Mouse (Mus musculus) liver, embryonic 12.5 days (tissue): ENCODE results near the gene Capn11. TPM values are rescaled to one million over a fixed set of nuclear protein-coding genes. Genes with fewer than 3 reads are reported as not detected.

Experiments used
- ATAC-seq: fragments of 200-750 bp; cut with Nextera tagmentation; 2 replicates; pipeline ENCODE4 v1.8.0; 2017; ENCODE audit warnings: moderate number of reproducible peaks, mild to moderate bottlenecking, moderate library complexity
- H3K27ac ChIP-seq: fragments of 300-500 bp; sonication (generic); 2 replicates; pipeline ENCODE4 v1.5.1; 2016; ENCODE audit warnings: mild to moderate bottlenecking
- H3K27me3 ChIP-seq: fragments of 300-500 bp; sonication (generic); replicated peaks from 2 replicates; pipeline ENCODE4 v1.6.1; 2016; ENCODE audit warnings: mild to moderate bottlenecking, moderate library complexity
- H3K36me3 ChIP-seq: fragments of 300-500 bp; sonication (generic); 2 replicates; pipeline ENCODE4 v1.6.1; 2016; ENCODE audit warnings: mild to moderate bottlenecking, moderate library complexity
- H3K4me1 ChIP-seq: fragments of 300-500 bp; sonication (generic); 2 replicates; pipeline ENCODE4 v1.6.1; 2016
- H3K4me2 ChIP-seq: fragments of 300-500 bp; sonication (generic); 2 replicates; pipeline ENCODE4 v1.6.1; 2016; ENCODE audit warnings: mild to moderate bottlenecking, moderate library complexity
- H3K4me3 ChIP-seq: fragments of 300-500 bp; sonication (generic); 2 replicates; pipeline ENCODE4 v1.5.1; 2016; ENCODE audit warnings: mild to moderate bottlenecking, moderate library complexity
- H3K9ac ChIP-seq: fragments of 300-500 bp; sonication (generic); 2 replicates; pipeline ENCODE4 v1.6.1; 2016; ENCODE audit warnings: mild to moderate bottlenecking, moderate library complexity
- H3K9me3 ChIP-seq: fragments of 300-500 bp; sonication (generic); replicated peaks from 2 replicates; pipeline ENCODE4 v1.6.1; 2016; ENCODE audit warnings: mild to moderate bottlenecking, moderate library complexity
- WGBS: fragments of 180-500 bp; shearing (Covaris S2); methylation state at CpG from one replicate; pipeline ENCODE4 v1.1.7; 2016; ENCODE audit not compliant: insufficient replicate concordance; 5-methylcytosine and 5-hydroxymethylcytosine counted together
- polyA plus RNA-seq: library from polyadenylated mRNA; unstranded; fragments of >200 nt; fragmentation: Nextera tagmentation; extraction: Ambion mirVana; gene quantifications from 2 replicates; pipeline ENCODE4 v1.2.1, GENCODE M21; 2016

Gene Capn11
- polyA plus RNA-seq, 1 experiment from 2014 or later: 0.39 TPM

GRCm38 (mm10) chr17:45681588-45681987 lies 22.5 kb upstream of the Capn11 start:
- H3K4me1 ChIP-seq: peaks cover 23% of the 10 kb centered on the region
- peaks cover 21% of the 10 kb centered on the region for H3K36me3 ChIP-seq
- no peak overlapping the region for H3K4me2 ChIP-seq
- no peak overlapping the region for H3K4me3 ChIP-seq
- no peak overlapping the region for H3K27ac ChIP-seq
- 0 out of 2 replicates have a peak, but pooled peaks cover 7% of the 10 kb centered on the region for H3K27me3 ChIP-seq
- WGBS: 95% methylated on average over 1 of the region's 1 CpGs
- no peak for ATAC-seq
- no peak overlapping the region for H3K9ac ChIP-seq
- H3K9me3 ChIP-seq: no peaks in the 10 kb centered on the region

GRCm38 (mm10) chr17:45680391-45680980 lies 21.4 kb upstream of the Capn11 start:
- peaks cover 32% of the 10 kb centered on the region for H3K36me3 ChIP-seq
- no peak for ATAC-seq
- WGBS: 61% methylated on average over 8 of the region's 8 CpGs
- peak overlapping the region; percentile 24 for H3K4me2 ChIP-seq
- H3K4me3 ChIP-seq: no peak overlapping the region
- H3K4me1 ChIP-seq: peaks cover 22% of the 10 kb centered on the region
- H3K27me3 ChIP-seq: 0 out of 2 replicates have a peak, but pooled peaks cover 7% of the 10 kb centered on the region
- peak overlapping the region; percentile 40; the same call in 1 of the 2 replicates for H3K9ac ChIP-seq
- H3K9me3 ChIP-seq: no peaks in the 10 kb centered on the region
- H3K27ac ChIP-seq: peak overlapping the region; percentile 20

- H3K9ac ChIP-seq: no peak overlapping the region
- H3K9me3 ChIP-seq: no peaks in the 10 kb centered on the region
- ATAC-seq: no peak
- H3K36me3 ChIP-seq: peaks cover 55% of the 10 kb centered on the region
- H3K4me3 ChIP-seq: no peak overlapping the region
- WGBS: 30% methylated on average over 7 of the region's 7 CpGs
- H3K27ac ChIP-seq: no peak overlapping the region
- H3K27me3 ChIP-seq: no peaks in the 10 kb centered on the region
- peaks cover 9% of the 10 kb centered on the region for H3K4me1 ChIP-seq
- H3K4me2 ChIP-seq: no peak overlapping the region
These were observed 19.0 kb upstream of the Capn11 start for GRCm38 (mm10) chr17:45678106-45678505.

GRCm38 (mm10) chr17:45672598-45672997 lies 13.5 kb upstream of the Capn11 start:
- WGBS: 60% methylated on average over 2 of the region's 2 CpGs
- Histone ChIP-seq H3K4me1 (no peaks in the 10 kb centered on the region), H3K9me3 (no peaks in the 10 kb centered on the region), H3K4me2 (no peak overlapping the region), H3K9ac (no peak overlapping the region), H3K27ac (no peak overlapping the region), H3K27me3 (no peaks in the 10 kb centered on the region), H3K4me3 (no peak overlapping the region), H3K36me3 (peaks cover 75% of the 10 kb centered on the region)
- no peak for ATAC-seq

GRCm38 (mm10) chr17:45671821-45672220 lies 12.7 kb upstream of the Capn11 start:
- H3K27ac ChIP-seq: no peak overlapping the region
- H3K4me3 ChIP-seq: no peak overlapping the region
- H3K27me3 ChIP-seq: no peaks in the 10 kb centered on the region
- H3K9ac ChIP-seq: no peak overlapping the region
- H3K9me3 ChIP-seq: no peaks in the 10 kb centered on the region
- WGBS: 86% methylated on average over 1 of the region's 1 CpGs
- H3K4me1 ChIP-seq: no peaks in the 10 kb centered on the region
- no peak overlapping the region for H3K4me2 ChIP-seq
- peaks cover 74% of the 10 kb centered on the region for H3K36me3 ChIP-seq
- ATAC-seq: no peak

DNA sequence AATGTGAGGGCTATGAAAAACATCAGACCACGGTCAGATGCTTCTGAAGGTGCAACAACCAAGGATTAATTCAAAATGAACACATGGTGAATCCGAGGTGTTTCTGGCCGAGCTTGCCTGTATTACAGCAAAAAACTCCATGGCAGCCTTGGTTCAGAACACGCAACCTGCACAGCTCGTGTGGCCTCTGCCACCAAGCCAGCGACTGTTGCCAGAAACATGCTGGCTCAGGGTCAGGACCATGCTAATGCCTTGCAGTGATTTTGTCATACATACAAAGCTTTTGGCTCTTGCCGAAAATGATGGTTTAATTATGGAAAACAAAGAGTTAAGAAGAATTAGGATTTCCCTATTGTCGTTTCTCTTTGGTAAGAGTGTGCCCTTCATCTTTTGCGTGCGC lies 8.9 kb upstream of the Capn11 start:
- ATAC-seq: no peak
- Histone ChIP-seq H3K4me2 (no peak overlapping the region), H3K4me3 (no peak overlapping the region), H3K9me3 (no peaks in the 10 kb centered on the region), H3K9ac (no peak overlapping the region), H3K4me1 (peaks cover 11% of the 10 kb centered on the region), H3K27me3 (no peaks in the 10 kb centered on the region), H3K27ac (no peak overlapping the region), H3K36me3 (peaks cover 64% of the 10 kb centered on the region)
- 83% methylated on average over 10 of the region's 10 CpGs for WGBS

- WGBS: 78% methylated on average over 10 of the region's 10 CpGs
- no peak for ATAC-seq
- Histone ChIP-seq H3K4me2 (no peak overlapping the region), H3K9me3 (no peaks in the 10 kb centered on the region), H3K36me3 (peaks cover 63% of the 10 kb centered on the region), H3K4me3 (no peak overlapping the region), H3K27ac (no peak overlapping the region), H3K4me1 (peaks cover 11% of the 10 kb centered on the region), H3K9ac (no peak overlapping the region), H3K27me3 (no peaks in the 10 kb centered on the region)
These were observed 8.4 kb upstream of the Capn11 start for GRCm38 (mm10) chr17:45667481-45667880.

DNA sequence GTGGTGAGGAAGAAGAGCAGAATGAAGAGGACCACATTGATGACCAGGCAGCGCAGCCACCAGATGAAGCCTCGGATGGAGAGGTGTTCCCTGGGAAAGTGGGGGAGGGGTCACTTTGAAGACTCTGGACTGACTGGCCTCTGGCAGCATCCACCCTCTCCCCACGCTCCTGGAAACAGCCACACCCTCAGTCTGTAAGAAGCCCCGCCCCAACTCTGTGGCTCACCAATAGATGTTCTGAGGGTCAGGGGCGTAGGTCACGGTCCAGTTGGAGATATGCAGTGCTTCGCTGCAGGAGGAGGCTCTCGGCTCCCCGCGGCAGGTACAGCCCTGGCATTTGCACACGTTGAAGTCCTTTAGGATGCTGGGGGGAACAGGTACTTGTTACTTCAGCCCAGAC lies 7.0 kb upstream of the Capn11 start:
- no peak overlapping the region for H3K27ac ChIP-seq
- no peaks in the 10 kb centered on the region for H3K9me3 ChIP-seq
- no peak for ATAC-seq
- 61% methylated on average over 11 of the region's 11 CpGs for WGBS
- no peaks in the 10 kb centered on the region for H3K27me3 ChIP-seq
- no peak overlapping the region for H3K4me2 ChIP-seq
- H3K4me1 ChIP-seq: peaks cover 11% of the 10 kb centered on the region
- H3K9ac ChIP-seq: no peak overlapping the region
- H3K36me3 ChIP-seq: peaks cover 60% of the 10 kb centered on the region
- no peak overlapping the region for H3K4me3 ChIP-seq

DNA sequence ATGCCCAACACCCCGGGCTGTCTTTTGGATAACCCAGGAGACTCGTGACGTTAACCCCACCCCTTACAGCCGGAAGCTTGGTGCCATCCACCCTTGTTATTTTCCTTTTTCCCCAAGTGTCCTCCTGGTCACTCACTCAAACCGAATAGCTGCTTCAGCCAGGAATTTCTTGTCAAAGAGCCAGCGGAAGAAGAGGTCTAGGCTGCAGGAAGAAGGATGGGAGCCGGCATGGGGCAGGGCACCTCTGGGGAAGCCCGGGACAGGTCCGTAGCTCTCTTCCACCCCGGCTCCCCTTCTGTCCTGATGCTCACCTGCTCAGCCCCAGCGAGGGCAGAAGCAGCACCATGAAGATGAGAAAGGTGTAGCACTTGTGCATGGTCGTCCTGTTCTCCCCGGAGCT lies 5.5 kb upstream of the Capn11 start:
- Histone ChIP-seq H3K27me3 (no peaks in the 10 kb centered on the region), H3K9me3 (no peaks in the 10 kb centered on the region), H3K4me1 (peaks cover 16% of the 10 kb centered on the region), H3K9ac (no peak overlapping the region), H3K4me3 (no peak overlapping the region), H3K27ac (no peak overlapping the region), H3K4me2 (no peak overlapping the region), H3K36me3 (peaks cover 51% of the 10 kb centered on the region)
- ATAC-seq: no peak
- WGBS: 84% methylated on average over 13 of the region's 13 CpGs

DNA sequence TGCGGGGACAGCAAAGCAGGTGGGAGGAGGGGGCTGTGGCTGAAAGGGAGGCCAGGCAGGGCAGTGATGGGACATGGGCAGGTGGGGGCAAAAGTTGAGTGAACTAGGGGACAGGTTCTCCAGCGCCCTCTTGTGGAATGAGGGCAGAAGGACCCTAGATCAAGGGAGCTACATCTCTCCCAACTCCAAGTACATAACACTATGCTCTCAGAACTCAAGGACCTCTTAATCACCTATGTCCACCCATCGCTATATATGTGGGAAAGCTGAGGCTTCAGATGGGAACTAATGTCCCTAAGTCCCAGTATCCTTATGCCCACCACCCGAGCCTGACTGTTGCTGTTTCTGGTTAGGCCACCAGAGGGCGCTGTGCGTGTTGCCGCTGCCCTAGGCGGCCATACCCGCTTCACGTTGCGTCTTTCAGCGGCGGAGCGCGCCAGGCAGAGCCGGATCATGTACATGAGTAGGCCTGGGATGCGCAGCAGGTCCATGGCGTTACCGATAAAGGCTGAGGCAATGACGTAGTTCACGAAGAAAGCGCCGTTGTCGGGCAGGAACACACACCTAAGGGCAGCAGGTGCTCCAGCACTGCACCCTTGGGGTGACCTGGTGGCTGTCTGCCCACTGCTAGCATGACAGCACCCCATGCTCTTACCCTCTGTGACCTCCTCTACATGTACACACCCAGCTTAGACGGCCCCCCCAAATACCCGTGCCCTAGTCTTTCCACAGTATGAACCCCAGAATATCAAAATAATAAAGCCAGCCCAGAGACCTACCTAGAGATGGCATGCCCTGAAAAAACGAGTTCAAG lies 4.2 kb upstream of the Capn11 start:
- no peaks in the 10 kb centered on the region for H3K9me3 ChIP-seq
- peaks cover 16% of the 10 kb centered on the region for H3K4me1 ChIP-seq
- peaks cover 45% of the 10 kb centered on the region for H3K36me3 ChIP-seq
- H3K27me3 ChIP-seq: no peaks in the 10 kb centered on the region
- H3K9ac ChIP-seq: no peak overlapping the region
- ATAC-seq: peak; percentile 51
- peak overlapping the region; percentile 53 for H3K4me2 ChIP-seq
- WGBS: 23% methylated on average over 27 of the region's 27 CpGs
- no peak overlapping the region for H3K27ac ChIP-seq
- H3K4me3 ChIP-seq: peak overlapping the region; percentile 19; the same call in 1 of the 2 replicates

DNA sequence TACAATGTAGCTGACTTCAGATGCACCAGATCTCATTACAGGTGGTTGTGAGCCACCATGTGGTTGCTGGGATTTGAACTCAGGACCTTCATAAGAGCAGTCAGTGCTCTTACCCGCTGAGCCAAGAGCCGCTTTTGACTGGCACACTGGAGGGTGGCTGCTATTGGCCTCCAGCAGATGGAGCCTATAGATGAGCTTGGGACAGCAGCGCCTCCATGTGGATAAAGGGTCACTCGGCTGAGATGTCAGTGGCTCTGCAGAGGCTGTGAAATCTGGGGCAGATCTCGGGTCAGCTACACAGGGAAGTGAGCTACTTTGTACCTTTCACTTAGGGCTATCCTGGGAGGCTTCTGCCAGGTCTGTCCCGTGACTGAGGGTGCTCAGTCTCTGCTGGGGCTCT lies 3.3 kb downstream of the Capn11 start:
- Histone ChIP-seq H3K27ac (no peak overlapping the region), H3K4me3 (no peak overlapping the region), H3K4me1 (peaks cover 22% of the 10 kb centered on the region), H3K27me3 (no peaks in the 10 kb centered on the region), H3K36me3 (no peaks in the 10 kb centered on the region), H3K4me2 (no peak overlapping the region), H3K9ac (no peak overlapping the region), H3K9me3 (no peaks in the 10 kb centered on the region)
- ATAC-seq: peak; percentile 45; the same call in 1 of the 2 replicates
- WGBS: 12% methylated on average over 6 of the region's 6 CpGs

DNA sequence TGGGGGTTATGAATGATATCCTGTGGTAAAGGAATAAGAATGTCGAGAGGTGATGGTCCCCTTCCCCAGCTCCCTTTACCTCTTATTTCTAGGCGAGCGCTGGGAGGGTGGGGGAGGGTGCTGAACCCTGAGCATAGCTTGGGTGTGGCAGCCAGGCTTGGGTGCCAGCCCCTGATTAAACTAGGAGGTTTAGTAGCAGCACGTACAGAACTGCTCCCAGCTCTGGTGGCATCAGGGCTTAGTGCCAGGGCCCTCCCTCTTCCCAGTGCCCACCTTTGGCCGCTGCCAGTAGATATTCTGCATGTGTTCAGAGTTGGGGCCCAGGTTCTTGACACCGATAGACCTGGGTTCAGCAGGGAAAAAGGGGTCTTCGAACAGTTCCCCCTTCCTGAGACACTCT lies 5.9 kb downstream of the Capn11 start:
- H3K9me3 ChIP-seq: no peaks in the 10 kb centered on the region
- peak overlapping the region; percentile 10 for H3K4me2 ChIP-seq
- no peaks in the 10 kb centered on the region for H3K36me3 ChIP-seq
- no peaks in the 10 kb centered on the region for H3K27me3 ChIP-seq
- H3K27ac ChIP-seq: no peak overlapping the region
- H3K4me1 ChIP-seq: peaks cover 17% of the 10 kb centered on the region
- peak; percentile 80 for ATAC-seq
- WGBS: 48% methylated on average over 7 of the region's 7 CpGs
- no peak overlapping the region for H3K4me3 ChIP-seq
- H3K9ac ChIP-seq: no peak overlapping the region
